Mouse (Mus musculus) spleen, postnatal 4 days (tissue): ENCODE results near the gene Adgra3.
A peak's percentile ranks its signal among the peaks of the same experiment; 100 is the strongest.

Source experiments
- DNase-seq, 2 experiments: peaks; one replicate each; pipeline ENCODE4 v3.0.0; 2022; ENCODE audit warnings: low spot score in 2 of 2

Adgra3 gene

DNA sequence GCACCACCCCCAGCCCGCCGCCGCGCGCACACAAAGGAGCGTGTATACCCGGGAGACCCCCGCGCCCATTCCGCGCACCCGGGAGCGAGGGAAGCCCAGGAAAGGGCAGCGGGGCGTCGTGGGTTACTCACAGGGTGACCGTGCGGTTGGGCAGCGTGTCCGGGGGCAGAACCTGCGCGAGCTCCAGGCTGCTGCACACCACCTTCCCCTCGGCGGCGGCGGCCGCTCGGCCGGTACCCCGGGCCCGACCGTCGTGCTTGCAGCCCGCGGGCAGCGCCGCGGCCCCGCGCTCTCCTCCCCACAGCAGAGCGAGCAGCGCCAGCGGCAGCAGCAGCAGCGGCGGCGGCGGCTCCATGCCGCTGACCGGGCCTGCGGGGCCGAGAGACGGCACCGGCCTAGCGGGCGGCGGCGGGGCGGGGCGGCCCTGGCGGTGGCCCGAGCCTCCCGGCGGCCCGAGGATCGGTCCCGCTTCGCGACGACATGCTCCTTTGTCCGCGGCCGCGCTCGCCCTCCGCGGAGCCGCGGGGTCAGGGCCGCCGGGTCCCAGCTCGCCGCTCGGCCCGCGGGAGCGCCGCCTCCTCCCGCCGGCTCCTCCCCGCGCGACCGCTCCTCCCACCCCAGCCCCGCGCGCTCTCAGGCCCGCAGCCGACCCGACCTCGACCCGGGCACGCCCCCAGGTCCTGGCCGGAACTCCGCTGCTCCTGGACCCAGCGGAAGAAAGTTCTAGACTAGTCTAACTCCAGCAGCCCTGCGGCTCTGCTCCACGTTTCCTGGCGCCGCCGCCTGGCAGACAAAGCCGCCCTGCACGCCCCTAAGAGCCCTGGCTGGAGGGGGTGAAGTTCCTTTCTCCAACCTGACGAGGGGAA is at the start of gene Adgra3:
Gene Adgra3, minus strand, starts transcription at position 586 of the 866 bp plus-strand sequence.
- DNase-seq = peak; percentile 43 to 73

DNA sequence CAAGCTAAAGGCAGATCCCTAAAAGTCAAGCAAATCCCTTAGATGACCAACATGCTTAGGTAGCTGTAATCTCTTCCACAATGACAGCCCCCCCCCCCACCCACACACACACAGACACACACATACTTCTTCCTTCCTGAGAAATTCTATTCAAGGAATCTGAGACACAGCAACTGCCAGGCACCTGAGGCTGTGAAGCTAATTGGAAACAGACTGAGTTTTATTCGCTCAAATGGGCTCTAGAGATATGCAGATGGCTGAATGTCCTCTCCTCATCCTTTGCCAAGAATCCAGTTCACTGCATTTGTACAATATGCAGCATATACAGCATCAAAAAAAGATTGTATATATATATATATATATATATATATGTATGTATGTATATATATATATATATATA is 24.6 kb upstream of the Adgra3 start:
- DNase-seq = no peak

DNA sequence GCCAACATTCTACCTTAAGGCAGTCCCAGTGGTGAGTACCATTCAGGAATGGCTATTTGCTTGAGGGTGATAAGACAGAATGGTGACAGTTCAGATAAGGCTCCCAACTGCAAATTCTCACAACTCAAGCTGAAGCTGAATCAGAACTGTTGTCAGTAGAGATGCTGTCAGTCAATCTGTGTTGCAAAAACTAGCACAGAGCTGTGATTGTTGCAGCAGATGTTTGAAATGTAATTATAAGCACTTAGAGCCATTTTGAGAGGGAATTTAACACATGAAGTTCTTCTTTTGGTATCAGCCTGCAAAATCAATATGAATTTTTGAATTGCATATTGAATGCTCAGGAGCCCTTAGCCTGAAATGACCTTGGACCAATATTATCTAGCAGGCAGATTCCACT is 15.4 kb upstream of the Adgra3 start:
- DNase-seq = no peak

DNA sequence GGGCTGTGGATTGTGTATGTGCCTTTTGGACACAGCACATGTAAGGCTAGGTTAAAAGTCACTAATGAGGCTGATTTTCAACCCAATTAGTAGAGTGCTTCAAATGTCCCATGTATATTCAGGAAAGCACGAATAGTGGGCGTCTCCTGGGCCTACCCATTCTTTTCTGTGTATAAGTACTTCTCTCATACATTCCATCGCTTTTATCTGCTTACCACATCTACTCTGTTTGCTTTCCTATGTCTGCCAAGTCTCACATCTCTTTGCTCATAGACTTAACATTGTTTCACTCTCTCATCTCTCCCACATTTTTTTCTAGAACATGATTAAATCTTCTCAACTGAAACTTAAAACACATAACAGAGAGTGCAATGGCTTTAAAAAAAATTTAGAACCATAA is 5.4 kb upstream of the Adgra3 start:
- DNase-seq = no peak

DNA sequence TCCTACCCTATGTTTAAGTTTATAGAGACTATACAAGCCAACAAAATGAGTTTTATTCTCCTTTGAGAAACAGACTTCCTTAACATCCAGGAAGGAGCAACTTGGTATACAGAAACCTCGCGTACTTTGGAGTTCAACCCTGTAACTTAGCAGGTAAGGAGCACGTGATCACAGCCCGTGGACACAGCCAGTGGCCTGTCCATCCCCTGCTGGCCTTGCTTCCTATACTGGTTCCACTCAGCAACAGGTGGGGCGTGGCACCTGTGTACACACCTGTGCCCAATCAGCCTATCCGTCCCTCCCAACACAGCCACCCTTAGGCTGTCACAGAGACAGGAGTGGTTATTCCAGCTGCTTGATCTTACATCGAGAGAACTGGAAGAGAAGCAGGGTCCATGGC is 780 bp upstream of the Adgra3 start:
- no peak for DNase-seq

DNA sequence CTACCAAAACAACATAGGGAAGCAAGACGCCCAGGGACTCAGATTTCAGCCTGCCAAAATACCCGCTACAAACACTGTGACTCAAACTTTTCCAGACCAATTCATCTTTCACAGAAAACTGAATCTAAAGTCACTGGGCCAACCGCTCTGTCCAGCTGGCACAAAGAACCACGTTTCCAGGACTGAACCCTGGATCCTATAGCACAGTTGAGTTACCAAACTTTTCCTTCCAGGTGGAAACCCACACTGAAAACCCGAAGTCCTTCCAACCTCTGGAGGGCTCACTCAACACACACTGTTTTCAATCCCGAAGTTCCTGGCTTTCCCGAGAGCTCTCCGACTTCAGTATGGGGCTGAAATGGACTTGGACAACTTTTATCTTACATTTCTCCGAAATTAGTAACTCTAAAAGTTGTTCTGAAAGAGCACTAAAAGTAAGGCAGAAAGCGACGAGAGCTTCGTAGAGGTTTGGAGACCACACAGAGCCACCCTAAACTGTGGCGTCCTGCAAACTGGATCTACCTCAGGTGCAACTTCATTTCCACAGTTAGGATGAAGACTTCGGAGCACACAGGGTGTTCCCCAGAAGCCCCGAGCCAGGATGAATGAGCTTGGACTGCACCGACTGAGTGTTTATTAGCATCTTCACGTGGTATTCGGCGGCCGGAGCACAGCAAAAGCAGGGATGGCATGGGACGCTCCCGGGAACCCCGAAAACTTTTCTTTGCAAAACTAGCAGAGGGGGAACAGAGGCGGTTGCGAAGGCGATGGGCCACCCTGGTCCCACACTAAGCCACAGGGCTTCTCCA is 990 bp downstream of the Adgra3 start:
- no peak for DNase-seq

DNA sequence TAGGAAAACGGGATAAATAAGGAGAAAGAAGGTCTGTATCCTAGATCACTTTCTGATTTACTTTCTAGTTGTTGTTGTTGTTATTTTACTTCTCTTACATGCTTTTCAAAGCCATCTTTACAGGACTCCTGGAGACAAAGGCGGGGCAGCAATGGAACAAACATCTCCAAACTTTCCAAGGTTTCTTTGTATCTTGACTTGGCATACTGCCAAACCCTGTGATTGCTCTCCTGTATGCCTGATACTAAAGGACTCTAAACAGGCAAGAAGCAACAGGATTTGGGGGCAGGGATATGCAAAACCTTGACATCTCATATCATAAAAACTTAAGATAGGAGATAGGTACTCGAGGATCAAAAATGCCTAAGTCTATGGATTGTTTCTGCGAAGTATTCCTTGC is 6.3 kb downstream of the Adgra3 start:
- no peak for DNase-seq

DNA sequence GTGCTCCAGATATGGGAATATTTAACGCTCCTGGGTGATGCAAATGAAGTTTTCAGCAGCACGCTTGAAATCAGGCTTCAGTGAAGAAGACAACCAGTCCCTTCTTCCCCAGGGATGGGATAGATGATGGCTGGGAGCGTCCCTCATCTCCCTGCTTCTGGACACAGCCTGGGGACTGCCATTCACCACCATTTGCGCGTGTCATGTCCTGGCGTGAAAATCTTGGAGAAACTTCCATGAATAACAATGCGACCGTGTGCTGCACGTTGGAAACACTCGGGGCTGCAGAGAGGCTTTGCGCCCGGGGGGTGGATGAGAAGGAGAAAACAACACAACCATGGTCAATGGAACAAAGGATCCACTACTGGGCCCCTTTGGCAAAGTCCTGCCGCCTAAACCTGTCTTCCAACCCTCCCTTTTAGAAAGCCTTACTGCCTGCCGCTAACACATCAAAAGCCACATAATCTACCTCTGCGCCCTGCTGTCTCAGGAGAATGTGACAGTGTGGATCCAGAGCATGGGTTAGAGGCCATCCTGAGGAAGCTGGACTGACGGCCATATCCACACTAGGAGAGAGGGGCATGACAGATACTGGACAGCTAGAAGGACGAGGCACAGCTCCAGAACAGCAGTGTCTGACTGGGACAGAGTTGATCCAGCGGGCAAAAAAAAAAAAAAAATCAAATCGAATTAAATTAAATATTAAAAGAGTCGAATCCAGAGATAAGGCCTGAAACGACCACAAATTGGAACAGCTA is 8.0 kb downstream of the Adgra3 start:
- no peak for DNase-seq

DNA sequence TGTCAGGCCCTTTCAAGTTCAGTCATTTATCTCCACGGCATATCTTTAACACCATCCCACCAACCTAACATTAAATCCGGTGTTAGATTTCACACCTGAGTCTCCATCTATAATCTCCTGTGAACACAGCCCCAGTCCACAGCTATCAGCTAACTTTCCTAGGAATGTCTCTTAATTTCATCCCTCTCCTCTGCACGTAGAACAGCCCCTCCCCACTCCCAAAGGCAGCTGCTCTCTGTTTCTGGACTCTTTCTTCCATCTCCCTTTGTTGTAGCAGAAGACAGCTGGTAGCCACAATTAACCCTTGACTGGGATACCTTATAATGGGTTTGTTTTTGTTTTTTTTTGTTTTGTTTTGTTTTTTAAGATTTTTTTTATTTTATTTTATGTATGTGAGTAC is 8.8 kb downstream of the Adgra3 start:
- DNase-seq = no peak

DNA sequence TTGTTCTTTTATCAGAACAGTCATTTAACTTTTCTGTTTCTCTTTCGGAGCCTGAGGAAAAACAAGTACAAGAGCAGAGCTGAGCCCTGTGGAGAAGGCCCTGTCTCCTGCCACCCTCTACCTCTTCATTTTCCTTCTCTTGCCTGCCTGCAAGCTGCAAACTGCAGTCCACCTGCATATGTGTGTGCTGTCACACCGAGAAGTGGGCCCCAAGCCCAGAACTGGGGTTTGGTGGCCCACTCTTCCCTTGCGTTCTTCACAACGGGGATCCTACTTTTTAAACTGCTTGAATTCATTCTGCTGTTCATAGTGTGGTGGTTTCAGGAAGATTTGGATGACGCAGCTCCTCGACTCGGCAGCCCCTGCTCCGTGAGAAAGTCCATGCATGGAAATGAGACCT is 9.3 kb downstream of the Adgra3 start:
- no peak for DNase-seq

DNA sequence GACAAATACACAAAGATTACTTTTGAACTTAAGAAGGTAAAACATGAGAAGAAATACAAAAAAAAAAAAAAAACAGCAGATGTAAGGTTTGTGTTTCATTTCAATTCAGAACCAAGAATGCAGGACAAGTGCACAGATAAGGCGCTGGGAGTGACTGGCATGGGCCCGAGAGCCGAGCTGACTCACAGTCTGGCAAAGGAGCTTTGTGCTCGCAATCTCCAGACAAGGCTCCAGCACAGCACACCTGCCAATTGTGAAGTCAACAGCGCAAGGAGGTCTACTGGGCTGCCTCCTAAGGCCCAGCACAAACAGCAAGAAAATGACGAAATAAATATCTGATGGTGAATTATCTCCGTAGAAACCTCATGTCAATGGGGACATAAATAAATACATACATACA is 9.8 kb downstream of the Adgra3 start:
- no peak for DNase-seq

DNA sequence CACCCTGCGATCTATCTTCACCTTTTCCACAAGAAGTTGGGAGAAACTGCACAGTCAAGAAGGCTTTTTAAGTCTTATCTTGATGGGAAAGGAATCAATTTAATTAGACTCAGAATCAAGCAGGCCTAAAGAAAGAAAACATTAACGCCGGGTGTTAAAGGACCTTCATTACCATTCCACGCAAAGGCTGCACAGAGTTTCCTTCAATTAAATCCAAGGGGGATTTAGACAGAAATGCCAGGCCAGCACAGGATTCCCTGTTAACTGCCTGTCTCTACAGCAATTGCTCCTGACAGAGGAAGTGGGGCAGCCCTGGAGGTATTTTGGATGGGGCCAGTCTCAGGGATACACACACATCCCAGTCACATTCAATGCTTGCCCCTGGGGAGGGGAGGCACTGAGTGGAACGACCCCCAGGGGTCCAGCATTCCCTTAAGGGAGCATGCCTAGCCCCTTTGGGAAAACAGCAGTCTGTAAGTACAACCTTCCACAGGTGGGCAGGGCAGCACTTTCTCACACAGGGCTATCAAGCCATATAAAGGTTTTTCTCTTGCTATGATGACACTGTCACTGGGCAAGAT is 10.4 kb downstream of the Adgra3 start:
- DNase-seq = no peak

DNA sequence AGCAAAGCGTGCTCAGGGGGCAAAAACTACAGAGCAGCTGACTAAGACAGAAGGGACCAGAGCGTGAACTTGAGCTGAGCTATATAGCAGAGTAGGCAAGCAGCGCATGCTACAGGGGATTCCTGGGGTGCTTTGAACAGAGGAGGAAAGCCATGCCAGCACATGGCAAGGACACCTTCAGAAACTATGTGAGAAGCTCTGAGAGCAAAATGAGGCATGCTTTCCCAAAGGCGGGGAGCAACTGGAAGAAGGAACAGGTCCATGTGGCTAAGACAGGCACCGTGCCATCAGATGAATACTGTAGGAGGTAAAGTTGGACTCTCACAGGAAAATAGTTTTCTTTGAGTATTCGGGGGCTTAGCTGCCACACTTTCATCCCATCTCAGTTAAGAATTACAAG is 13.6 kb downstream of the Adgra3 start:
- DNase-seq = no peak

DNA sequence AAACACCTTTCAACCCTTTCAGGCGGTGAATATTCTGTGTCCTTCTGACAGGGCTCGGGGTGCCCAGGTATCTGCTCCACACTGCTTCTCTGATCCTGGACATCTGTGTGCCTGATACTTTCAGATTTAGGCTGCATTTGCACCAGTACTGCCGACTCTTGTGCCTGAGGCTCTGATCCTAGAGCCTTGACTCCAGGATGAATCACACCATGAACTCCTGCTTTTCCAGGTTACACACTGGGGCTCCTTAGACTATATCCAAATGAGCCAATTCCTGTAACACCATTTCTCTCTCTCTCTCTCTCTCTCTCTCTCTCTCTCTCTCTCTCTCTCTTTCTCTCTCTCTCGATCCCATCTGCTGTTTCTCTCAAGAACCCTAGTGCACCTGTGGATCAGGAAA is 15.1 kb downstream of the Adgra3 start:
- DNase-seq = no peak

DNA sequence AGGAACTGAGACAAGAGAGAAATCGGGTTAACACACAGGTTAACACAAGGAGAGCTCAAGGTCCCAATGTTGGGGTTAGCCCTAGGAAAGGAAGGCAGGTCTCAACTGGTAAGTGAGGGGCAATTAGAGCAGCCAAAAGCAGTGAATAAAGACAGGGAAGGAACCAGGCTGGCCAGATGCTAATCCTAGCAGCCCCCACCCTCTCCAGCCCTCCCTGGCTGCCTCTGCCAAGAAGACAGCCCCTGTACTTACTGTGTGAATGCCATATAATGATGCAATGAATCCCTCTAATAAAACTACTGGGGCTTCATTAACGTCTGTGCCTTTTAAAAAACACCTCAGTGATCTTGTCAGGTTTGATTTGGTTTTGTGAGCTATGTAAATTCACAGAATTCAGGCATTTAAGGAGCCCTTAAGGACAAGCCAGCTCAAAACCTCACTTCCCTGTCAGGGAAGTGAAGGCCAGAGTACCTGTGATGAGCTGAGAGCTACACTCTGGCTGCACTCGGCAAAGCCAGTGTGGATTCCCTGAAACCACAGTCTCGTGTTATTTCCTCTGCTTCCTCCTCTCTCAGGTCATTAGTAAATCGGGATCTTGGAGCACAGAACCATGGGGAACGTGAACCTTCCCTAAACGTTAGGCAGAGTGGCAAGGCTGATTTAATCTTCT is 16.4 kb downstream of the Adgra3 start:
- no peak for DNase-seq

DNA sequence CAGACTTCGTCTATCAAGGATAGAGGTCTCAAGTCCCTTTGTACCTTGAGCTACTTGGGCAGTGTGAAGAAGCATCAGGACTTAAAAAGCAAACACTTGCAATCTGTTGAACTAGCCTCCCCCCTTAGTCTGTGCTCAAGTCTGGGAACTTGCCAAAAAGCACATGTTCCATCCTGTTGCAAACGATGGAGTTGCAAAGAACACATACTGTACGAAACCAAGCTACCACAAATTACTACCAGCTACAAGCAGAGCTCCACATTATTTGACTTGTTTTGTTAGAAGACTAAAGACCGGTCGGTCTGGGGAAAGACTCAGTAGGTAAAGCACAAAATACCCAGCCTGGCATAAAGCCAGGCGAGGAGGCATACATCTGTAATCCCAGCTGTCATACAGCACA is 19.3 kb downstream of the Adgra3 start:
- no peak for DNase-seq

DNA sequence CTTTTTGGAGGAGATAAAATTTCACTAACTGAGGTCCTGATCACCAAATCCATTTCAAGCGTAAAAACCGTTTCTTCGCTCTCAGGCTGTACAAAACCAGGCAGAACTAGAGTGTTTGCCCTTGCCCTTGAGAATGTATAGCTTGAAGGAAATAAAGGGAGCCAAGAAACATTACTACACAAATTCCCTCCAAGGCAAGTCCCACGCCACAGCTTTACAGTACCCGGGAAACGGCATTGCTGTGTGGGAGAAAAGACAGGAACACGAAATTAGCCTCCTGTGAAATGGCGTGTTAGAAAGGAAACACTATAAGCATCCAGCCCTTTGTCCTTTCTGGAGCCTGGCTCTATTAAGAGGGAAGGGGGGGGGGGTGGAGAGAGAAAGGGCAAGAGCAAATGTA is 21.1 kb downstream of the Adgra3 start:
- DNase-seq = no peak

DNA sequence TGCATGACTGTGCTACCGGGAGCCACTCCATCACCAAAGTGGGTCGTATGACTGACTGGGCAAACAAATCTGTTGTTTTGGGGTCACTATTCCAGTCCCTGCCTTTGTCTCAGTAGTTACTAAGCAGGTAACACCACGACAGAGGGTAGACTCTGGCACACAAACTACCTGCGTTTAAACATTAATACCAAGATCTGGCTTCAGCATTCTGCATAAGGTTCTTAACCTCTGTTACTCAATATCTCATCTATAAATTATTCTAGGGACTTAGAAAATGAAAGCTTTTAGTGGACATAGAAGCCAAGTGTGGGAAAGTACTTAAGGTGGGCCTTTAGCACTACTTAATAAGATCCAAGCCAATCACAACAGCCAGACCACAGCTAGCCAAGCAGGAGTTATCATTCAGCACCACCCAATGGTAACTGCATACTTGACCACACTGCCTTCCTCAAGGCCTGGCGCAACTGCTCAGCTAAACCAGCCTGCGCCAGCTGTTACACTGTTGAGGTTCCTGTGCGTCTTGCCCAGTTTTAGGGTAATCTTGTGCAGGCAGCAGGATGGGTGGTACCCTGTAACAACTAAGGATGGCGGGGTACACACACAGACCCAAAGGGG is 23.8 kb downstream of the Adgra3 start:
- DNase-seq = no peak

DNA sequence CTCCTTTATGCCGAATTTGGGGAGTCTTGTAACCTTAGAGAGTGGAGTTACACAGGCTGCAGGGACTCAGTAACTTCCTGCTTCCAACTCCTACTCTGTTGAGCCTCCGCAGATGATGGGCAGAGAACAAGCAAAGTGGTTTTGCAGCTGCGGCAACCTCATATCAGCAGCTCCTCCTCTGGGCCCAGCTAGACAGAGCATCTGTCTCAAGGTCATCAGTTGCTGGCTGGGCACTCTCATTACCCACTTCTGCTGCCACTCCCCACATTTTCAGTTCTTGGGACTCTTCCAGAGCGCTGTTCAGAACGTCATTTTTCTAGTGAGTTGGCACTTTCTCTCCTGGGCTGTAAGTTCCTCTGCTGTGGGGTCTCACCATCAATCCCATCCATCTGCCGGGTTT is 24.6 kb downstream of the Adgra3 start:
- no peak for DNase-seq

DNA sequence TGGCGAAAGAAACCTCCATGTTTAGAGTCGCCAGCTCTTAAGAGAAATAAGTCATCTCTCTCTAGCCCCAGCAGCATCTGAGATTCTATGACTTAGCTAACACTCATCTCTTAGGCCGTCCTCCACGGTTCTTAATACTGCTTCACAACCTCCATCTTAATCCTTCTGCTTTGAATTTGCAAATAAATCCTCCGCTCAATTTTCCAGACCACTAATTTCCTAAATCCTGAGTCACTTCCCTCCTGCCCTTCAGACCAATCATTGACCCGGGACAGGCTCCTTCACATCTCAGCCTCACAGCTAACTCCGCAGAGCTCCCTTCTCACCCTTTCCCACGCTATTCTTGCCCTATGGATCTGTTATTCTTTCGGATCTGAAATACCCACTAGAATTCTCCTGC is 25.1 kb downstream of the Adgra3 start:
- DNase-seq = no peak

DNA sequence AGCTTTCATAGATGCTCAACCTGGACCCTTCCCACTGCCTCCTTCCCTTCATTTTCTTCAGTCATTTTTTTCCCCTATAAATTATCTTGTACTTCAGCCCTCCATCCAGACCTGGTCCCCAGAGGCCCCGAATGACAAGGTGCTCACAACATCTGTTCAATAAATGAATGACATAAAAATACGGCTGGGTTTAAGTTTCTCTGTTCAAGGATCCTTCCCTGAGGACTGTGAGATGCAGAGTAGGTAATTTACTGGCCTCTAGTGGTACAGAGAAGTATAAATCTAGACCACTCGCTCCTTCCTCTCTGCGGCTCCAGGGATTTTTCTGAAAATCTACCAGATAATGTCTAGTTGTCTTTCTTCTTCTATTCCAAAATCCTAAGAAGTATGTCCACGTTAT is 26.5 kb downstream of the Adgra3 start:
- DNase-seq = no peak
